Mouse (Mus musculus): Measurements from ENCODE around the gene Lbr. TPM values are rescaled to one million over a fixed set of nuclear protein-coding genes. Genes with fewer than 3 reads are reported as not detected.

Gene Lbr
- polyA plus RNA-seq, 1 experiment from 2014 or later, result 208 TPM

- Histone ChIP-seq H3K4me3 (ENCODE audit: low read depth, low read length) (no peak overlapping the region), H3K9me3 (ENCODE audit: control insufficient read depth, low read length) (no peaks in the 10 kb centered on the region), H3K27ac (ENCODE audit: low read depth, low read length) (no peak overlapping the region), H3K36me3 (ENCODE audit: control insufficient read depth, insufficient read depth, low read length) (no peaks in the 10 kb centered on the region), H3K27me3 (ENCODE audit: control insufficient read depth, insufficient read depth, low read length) (no peaks in the 10 kb centered on the region), H3K9ac (ENCODE audit: low read length) (no peak overlapping the region), H3K4me2 (no peak overlapping the region), H3K4me1 (ENCODE audit: control insufficient read depth, insufficient read depth, low read length) (peaks cover 3% of the 10 kb centered on the region; the same call in 1 of the 2 replicates)
- ATAC-seq (ENCODE audit: low FRiP score), result no peak
- 77% methylated on average over 2 of the region's 2 CpGs for WGBS
- no peak for DNase-seq (ENCODE audit: low spot score, missing footprints)
These were observed 13.5 kb upstream of the Lbr start for GRCm38 (mm10) chr1:181856329-181856728.

GRCm38 (mm10) chr1:181854829-181855228 is 12.0 kb upstream of the Lbr start:
- DNase-seq (ENCODE audit: low spot score, missing footprints) (no peak), ATAC-seq (ENCODE audit: low FRiP score) (no peak)
- 95% methylated on average over 2 of the region's 2 CpGs for WGBS
- Histone ChIP-seq H3K4me1 (ENCODE audit: control insufficient read depth, insufficient read depth, low read length) (peaks cover 3% of the 10 kb centered on the region; the same call in 1 of the 2 replicates), H3K4me3 (ENCODE audit: low read depth, low read length) (no peak overlapping the region), H3K27me3 (ENCODE audit: control insufficient read depth, insufficient read depth, low read length) (no peaks in the 10 kb centered on the region), H3K4me2 (no peak overlapping the region), H3K9ac (ENCODE audit: low read length) (no peak overlapping the region), H3K9me3 (ENCODE audit: control insufficient read depth, low read length) (no peaks in the 10 kb centered on the region), H3K36me3 (ENCODE audit: control insufficient read depth, insufficient read depth, low read length) (no peaks in the 10 kb centered on the region), H3K27ac (ENCODE audit: low read depth, low read length) (no peak overlapping the region)

- H3K4me2 ChIP-seq, result no peak overlapping the region
- H3K27me3 ChIP-seq (ENCODE audit: control insufficient read depth, insufficient read depth, low read length), result no peaks in the 10 kb centered on the region
- DNase-seq (ENCODE audit: low spot score, missing footprints) (no peak), ATAC-seq (ENCODE audit: low FRiP score) (no peak)
- H3K4me1 ChIP-seq (ENCODE audit: control insufficient read depth, insufficient read depth, low read length), result peaks cover 3% of the 10 kb centered on the region; the same call in 1 of the 2 replicates
- no peak overlapping the region for H3K9ac ChIP-seq (ENCODE audit: low read length)
- H3K4me3 ChIP-seq (ENCODE audit: low read depth, low read length), result no peak overlapping the region
- WGBS, result 14% methylated on average over 21 of the region's 21 CpGs
- no peak overlapping the region for H3K27ac ChIP-seq (ENCODE audit: low read depth, low read length)
- H3K36me3 ChIP-seq (ENCODE audit: control insufficient read depth, insufficient read depth, low read length), result no peaks in the 10 kb centered on the region
- no peaks in the 10 kb centered on the region for H3K9me3 ChIP-seq (ENCODE audit: control insufficient read depth, low read length)
These were observed 10.4 kb upstream of the Lbr start for GRCm38 (mm10) chr1:181853081-181853736.

- 48% methylated on average over 13 of the region's 13 CpGs for WGBS
- Histone ChIP-seq H3K27me3 (ENCODE audit: control insufficient read depth, insufficient read depth, low read length) (no peaks in the 10 kb centered on the region), H3K9ac (ENCODE audit: low read length) (no peak overlapping the region), H3K4me3 (ENCODE audit: low read depth, low read length) (no peak overlapping the region), H3K4me2 (no peak overlapping the region), H3K9me3 (ENCODE audit: control insufficient read depth, low read length) (no peaks in the 10 kb centered on the region), H3K27ac (ENCODE audit: low read depth, low read length) (no peak overlapping the region), H3K4me1 (ENCODE audit: control insufficient read depth, insufficient read depth, low read length) (peaks cover 3% of the 10 kb centered on the region; the same call in 1 of the 2 replicates), H3K36me3 (ENCODE audit: control insufficient read depth, insufficient read depth, low read length) (no peaks in the 10 kb centered on the region)
- ATAC-seq (ENCODE audit: low FRiP score) (no peak), DNase-seq (ENCODE audit: low spot score, missing footprints) (no peak)
These were observed 9.6 kb upstream of the Lbr start for GRCm38 (mm10) chr1:181852466-181852865.

- WGBS, result 88% methylated on average over 12 of the region's 12 CpGs
- DNase-seq (ENCODE audit: low spot score, missing footprints) (no peak), ATAC-seq (ENCODE audit: low FRiP score) (no peak)
- no peaks in the 10 kb centered on the region for H3K36me3 ChIP-seq (ENCODE audit: control insufficient read depth, insufficient read depth, low read length)
- no peak overlapping the region for H3K27ac ChIP-seq (ENCODE audit: low read depth, low read length)
- H3K4me2 ChIP-seq, result no peak overlapping the region
- H3K4me1 ChIP-seq (ENCODE audit: control insufficient read depth, insufficient read depth, low read length), result peaks cover 3% of the 10 kb centered on the region; the same call in 1 of the 2 replicates
- no peaks in the 10 kb centered on the region for H3K27me3 ChIP-seq (ENCODE audit: control insufficient read depth, insufficient read depth, low read length)
- no peak overlapping the region for H3K4me3 ChIP-seq (ENCODE audit: low read depth, low read length)
- H3K9me3 ChIP-seq (ENCODE audit: control insufficient read depth, low read length), result no peaks in the 10 kb centered on the region
- H3K9ac ChIP-seq (ENCODE audit: low read length), result no peak overlapping the region
These were observed 8.9 kb upstream of the Lbr start for GRCm38 (mm10) chr1:181851521-181852310.

GRCm38 (mm10) chr1:181850441-181850840 is 7.6 kb upstream of the Lbr start:
- H3K4me2 ChIP-seq, result no peak overlapping the region
- H3K9ac ChIP-seq (ENCODE audit: low read length), result no peak overlapping the region
- 86% methylated on average over 4 of the region's 4 CpGs for WGBS
- no peaks in the 10 kb centered on the region for H3K36me3 ChIP-seq (ENCODE audit: control insufficient read depth, insufficient read depth, low read length)
- no peak for ATAC-seq (ENCODE audit: low FRiP score)
- no peaks in the 10 kb centered on the region for H3K9me3 ChIP-seq (ENCODE audit: control insufficient read depth, low read length)
- H3K4me1 ChIP-seq (ENCODE audit: control insufficient read depth, insufficient read depth, low read length), result peaks cover 3% of the 10 kb centered on the region; the same call in 1 of the 2 replicates
- no peak overlapping the region for H3K4me3 ChIP-seq (ENCODE audit: low read depth, low read length)
- DNase-seq (ENCODE audit: low spot score, missing footprints), result no peak
- no peak overlapping the region for H3K27ac ChIP-seq (ENCODE audit: low read depth, low read length)
- H3K27me3 ChIP-seq (ENCODE audit: control insufficient read depth, insufficient read depth, low read length), result no peaks in the 10 kb centered on the region

- 83% methylated on average over 1 of the region's 1 CpGs for WGBS
- Histone ChIP-seq H3K4me2 (no peak overlapping the region), H3K9me3 (ENCODE audit: control insufficient read depth, low read length) (no peaks in the 10 kb centered on the region), H3K27ac (ENCODE audit: low read depth, low read length) (no peak overlapping the region), H3K27me3 (ENCODE audit: control insufficient read depth, insufficient read depth, low read length) (no peaks in the 10 kb centered on the region), H3K4me1 (ENCODE audit: control insufficient read depth, insufficient read depth, low read length) (peaks cover 3% of the 10 kb centered on the region), H3K9ac (ENCODE audit: low read length) (no peak overlapping the region), H3K36me3 (ENCODE audit: control insufficient read depth, insufficient read depth, low read length) (no peaks in the 10 kb centered on the region), H3K4me3 (ENCODE audit: low read depth, low read length) (no peak overlapping the region)
- ATAC-seq (ENCODE audit: low FRiP score) (no peak), DNase-seq (ENCODE audit: low spot score, missing footprints) (no peak)
These were observed 5.4 kb upstream of the Lbr start for GRCm38 (mm10) chr1:181848210-181848609.

GRCm38 (mm10) chr1:181847396-181847795 is 4.5 kb upstream of the Lbr start:
- Histone ChIP-seq H3K9ac (ENCODE audit: low read length) (no peak overlapping the region), H3K4me1 (ENCODE audit: control insufficient read depth, insufficient read depth, low read length) (peaks cover 6% of the 10 kb centered on the region), H3K9me3 (ENCODE audit: control insufficient read depth, low read length) (no peaks in the 10 kb centered on the region), H3K4me3 (ENCODE audit: low read depth, low read length) (no peak overlapping the region), H3K36me3 (ENCODE audit: control insufficient read depth, insufficient read depth, low read length) (no peaks in the 10 kb centered on the region), H3K4me2 (no peak overlapping the region), H3K27ac (ENCODE audit: low read depth, low read length) (no peak overlapping the region), H3K27me3 (ENCODE audit: control insufficient read depth, insufficient read depth, low read length) (no peaks in the 10 kb centered on the region)
- DNase-seq (ENCODE audit: low spot score, missing footprints) (no peak), ATAC-seq (ENCODE audit: low FRiP score) (no peak)
- 87% methylated on average over 3 of the region's 3 CpGs for WGBS

- H3K4me3 ChIP-seq (ENCODE audit: low read depth, low read length), result no peak overlapping the region
- no peak overlapping the region for H3K4me2 ChIP-seq
- H3K9me3 ChIP-seq (ENCODE audit: control insufficient read depth, low read length), result no peaks in the 10 kb centered on the region
- no peaks in the 10 kb centered on the region for H3K36me3 ChIP-seq (ENCODE audit: control insufficient read depth, insufficient read depth, low read length)
- WGBS, result 89% methylated on average over 3 of the region's 3 CpGs
- no peak for ATAC-seq (ENCODE audit: low FRiP score)
- H3K4me1 ChIP-seq (ENCODE audit: control insufficient read depth, insufficient read depth, low read length), result peaks cover 7% of the 10 kb centered on the region
- no peaks in the 10 kb centered on the region for H3K27me3 ChIP-seq (ENCODE audit: control insufficient read depth, insufficient read depth, low read length)
- DNase-seq (ENCODE audit: low spot score, missing footprints), result no peak
- no peak overlapping the region for H3K27ac ChIP-seq (ENCODE audit: low read depth, low read length)
- no peak overlapping the region for H3K9ac ChIP-seq (ENCODE audit: low read length)
These were observed 2.9 kb upstream of the Lbr start for GRCm38 (mm10) chr1:181845767-181846166.
